Mouse (Mus musculus): Measurements from ENCODE around the gene Rreb1.
"Not testable (repeated sequence)": the region's sequence is repeated elsewhere in the genome, so short reads cannot be mapped to it uniquely, and the experiment has no call there.

DNA sequence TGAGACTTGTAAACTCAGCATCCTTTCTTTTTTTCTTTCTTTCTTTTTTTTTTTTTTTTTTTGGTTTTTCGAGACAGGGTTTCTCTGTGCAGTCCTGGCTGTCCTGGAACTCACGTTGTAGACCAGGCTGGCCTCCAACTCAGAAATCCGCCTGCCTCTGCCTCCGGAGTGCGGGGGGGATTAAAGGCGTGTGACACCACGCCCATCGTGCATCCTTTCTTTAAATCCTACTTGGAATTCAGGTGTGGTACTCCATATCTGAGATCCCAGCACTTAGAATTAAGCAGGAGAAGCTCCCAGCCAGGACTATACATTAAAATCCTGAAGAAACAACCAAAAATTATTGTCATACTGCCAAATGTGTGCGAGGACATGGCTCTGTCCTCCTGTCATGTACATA lies 57.6 kb downstream of the Rreb1 start:
- TF ChIP-seq GATA1 (IDR thresholded peaks at IDR 0.05; ENCODE audit: borderline replicate concordance, low read length); FLI1 (IDR thresholded peaks at IDR 0.05; ENCODE audit: low read length): not testable (repeated sequence)

Data from megakaryocyte, embryonic 14.5 days (primary cell).